Mouse (Mus musculus) 3T3-L1 (cell line): Measurements from ENCODE around the gene Eps8.
A peak's percentile ranks its signal among the peaks of the same experiment; 100 is the strongest.

ENCODE experiments used
- DNase-seq: peaks from one replicate; pipeline ENCODE4 v3.0.0-alpha.2; 2015; ENCODE audit warnings: low read depth, low spot score

The Eps8 gene

GRCm38 (mm10) chr6:137570019-137570418 is 84.7 kb downstream of the Eps8 start:
- no peak for DNase-seq

- peak; percentile 52 for DNase-seq
Measured at GRCm38 (mm10) chr6:137569071-137569470, 85.6 kb downstream of the Eps8 start.

GRCm38 (mm10) chr6:137565890-137566289 is 88.8 kb downstream of the Eps8 start:
- peak; percentile 89 for DNase-seq

- no peak for DNase-seq
Measured at GRCm38 (mm10) chr6:137565454-137565853, 89.2 kb downstream of the Eps8 start.

- DNase-seq, result peak; percentile 88
Measured at GRCm38 (mm10) chr6:137560358-137560859, 94.3 kb downstream of the Eps8 start.

GRCm38 (mm10) chr6:137558840-137559239 is 95.8 kb downstream of the Eps8 start:
- peak; percentile 99 for DNase-seq

- peak; percentile 33 for DNase-seq
Measured at GRCm38 (mm10) chr6:137557671-137558070, 97.0 kb downstream of the Eps8 start.

GRCm38 (mm10) chr6:137557159-137557558 is 97.5 kb downstream of the Eps8 start:
- DNase-seq, result no peak

- DNase-seq, result no peak
Measured at GRCm38 (mm10) chr6:137556636-137557035, 98.0 kb downstream of the Eps8 start.

- no peak for DNase-seq
Measured at GRCm38 (mm10) chr6:137550181-137550580, 104.5 kb downstream of the Eps8 start.

- no peak for DNase-seq
Measured at GRCm38 (mm10) chr6:137548613-137549012, 106.1 kb downstream of the Eps8 start.

GRCm38 (mm10) chr6:137547555-137547954 is 107.1 kb downstream of the Eps8 start:
- no peak for DNase-seq

- DNase-seq, result no peak
Measured at GRCm38 (mm10) chr6:137546101-137546500, 108.6 kb downstream of the Eps8 start.

GRCm38 (mm10) chr6:137545341-137545740 is 109.3 kb downstream of the Eps8 start:
- no peak for DNase-seq

- DNase-seq, result peak; percentile 30
Measured at GRCm38 (mm10) chr6:137542231-137543152, 112.2 kb downstream of the Eps8 start.

GRCm38 (mm10) chr6:137541216-137542176 is 113.2 kb downstream of the Eps8 start:
- DNase-seq, result no peak

- no peak for DNase-seq
Measured at GRCm38 (mm10) chr6:137540800-137541199, 113.9 kb downstream of the Eps8 start.

- DNase-seq, result no peak
Measured at GRCm38 (mm10) chr6:137540346-137540745, 114.3 kb downstream of the Eps8 start.

- DNase-seq, result no peak
Measured at GRCm38 (mm10) chr6:137539219-137539618, 115.5 kb downstream of the Eps8 start.

- DNase-seq, result no peak
Measured at GRCm38 (mm10) chr6:137532758-137533157, 121.9 kb downstream of the Eps8 start.

GRCm38 (mm10) chr6:137525769-137526168 is 128.9 kb downstream of the Eps8 start:
- DNase-seq, result no peak

- no peak for DNase-seq
Measured at GRCm38 (mm10) chr6:137520343-137520704, 134.4 kb downstream of the Eps8 start.
